Mouse (Mus musculus) thymus, adult 2 months (tissue): ENCODE results near the gene Cd33. TPM values are rescaled to one million over a fixed set of nuclear protein-coding genes. Genes with fewer than 3 reads are reported as not detected.

Source experiments
- DNase-seq: peaks from one replicate; pipeline ENCODE4 v3.0.0; 2021
- H3K27ac ChIP-seq: fragments of 200-500 bp; 2 replicates; pipeline ENCODE4 v1.5.1; 2012; ENCODE audit warnings: low read length, control low read depth; ENCODE audit not compliant: control insufficient read depth, insufficient read depth
- H3K27me3 ChIP-seq: fragments of 200-500 bp; 2 replicates; pipeline ENCODE4 v1.6.1; 2012; ENCODE audit warnings: mild to moderate bottlenecking, low read length, moderate library complexity, mixed read lengths; ENCODE audit not compliant: control insufficient read depth, insufficient read depth
- H3K36me3 ChIP-seq: fragments of 200-500 bp; 2 replicates; pipeline ENCODE4 v1.6.1; 2012; ENCODE audit warnings: mild to moderate bottlenecking, low read length, moderate library complexity; ENCODE audit not compliant: control insufficient read depth, insufficient read depth
- H3K4me1 ChIP-seq: fragments of 200-500 bp; replicated peaks from 2 replicates; pipeline ENCODE4 v1.6.1; 2012; ENCODE audit warnings: low read length; ENCODE audit not compliant: control insufficient read depth, insufficient read depth
- H3K4me3 ChIP-seq: fragments of 200-500 bp; 2 replicates; pipeline ENCODE4 v1.5.1; 2012; ENCODE audit warnings: mild to moderate bottlenecking, low read length, control low read depth, moderate library complexity; ENCODE audit not compliant: control insufficient read depth, insufficient read depth
- CTCF ChIP-seq: fragments of 200-500 bp; IDR thresholded peaks from 2 replicates; pipeline ENCODE4 v1.5.1; 2012; ENCODE audit warnings: mild to moderate bottlenecking, control low read depth, low read length, moderate library complexity, borderline replicate concordance; ENCODE audit not compliant: control insufficient read depth, poor library complexity, insufficient read depth; ENCODE audit errors: extremely low read depth
- POLR2A ChIP-seq: fragments of 200-500 bp; IDR thresholded peaks from 2 replicates; pipeline ENCODE4 v1.6.1; 2012; ENCODE audit warnings: mild to moderate bottlenecking, low read length, control low read depth, moderate library complexity; ENCODE audit not compliant: control insufficient read depth, poor library complexity, insufficient read depth; ENCODE audit errors: extremely low read depth
- WGBS: fragments of 180-500 bp; shearing (Covaris S2); methylation state at CpG from one replicate; pipeline ENCODE4 v1.1.7; 2018; 5-methylcytosine and 5-hydroxymethylcytosine counted together
- polyA plus RNA-seq: library from polyadenylated mRNA; depleted of rRNA; stranded (reverse); fragments of >200 nt; gene quantifications from 2 replicates; pipeline ENCODE4 v1.2.3, GENCODE M21; 2012; rRNA removed

Cd33 gene
- polyA plus RNA-seq, 1 experiment = 15.8 TPM

DNA sequence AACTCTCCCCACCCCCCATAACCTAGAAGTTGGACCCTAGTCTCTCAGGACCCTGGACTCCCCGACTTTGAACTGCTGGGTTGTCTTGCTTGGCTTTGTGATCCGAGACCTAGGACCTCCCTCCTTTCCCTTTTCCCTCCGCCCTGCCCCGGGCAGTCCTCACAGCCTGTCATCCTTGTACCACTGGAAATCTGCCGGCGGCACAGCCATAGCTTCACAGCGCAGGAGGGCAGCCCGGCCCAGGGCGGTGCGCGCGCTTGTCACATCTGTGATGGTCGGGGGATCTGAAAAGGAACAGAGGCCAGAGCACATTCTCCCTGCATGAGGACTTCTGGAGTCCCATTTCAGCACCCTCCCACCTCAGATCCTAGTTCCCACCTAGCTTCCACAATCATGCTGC, 67.9 kb downstream of the Cd33 start:
- no peak overlapping the region for H3K4me3 ChIP-seq
- no peak for TF ChIP-seq CTCF
- TF ChIP-seq POLR2A = no peak
- DNase-seq = no peak
- peaks cover 4% of the 10 kb centered on the region; the same call in 1 of the 2 replicates for H3K27me3 ChIP-seq
- H3K36me3 ChIP-seq = no peaks in the 10 kb centered on the region
- H3K4me1 ChIP-seq = no peaks in the 10 kb centered on the region
- WGBS = 15% methylated on average over 13 of the region's 13 CpGs
- no peak overlapping the region for H3K27ac ChIP-seq

DNA sequence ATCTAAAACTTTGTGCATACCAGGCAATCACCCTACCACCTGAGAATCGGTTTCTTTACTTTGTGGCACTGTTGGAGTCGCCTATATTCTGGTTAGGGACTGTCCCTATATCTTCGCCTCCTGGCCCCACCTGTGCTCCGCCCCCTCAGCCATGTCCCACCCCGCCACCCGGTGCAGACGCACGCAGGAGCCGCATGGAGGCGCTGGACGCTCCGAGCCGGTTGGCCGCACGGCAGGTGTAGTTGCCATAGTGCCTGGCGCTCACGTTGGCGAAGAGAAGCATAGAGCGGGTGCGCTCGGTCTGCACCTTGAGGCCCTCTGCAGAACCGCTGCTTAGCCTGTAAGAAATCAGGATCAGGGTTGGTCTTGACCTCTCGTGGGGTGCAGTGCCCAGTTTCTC, 68.5 kb downstream of the Cd33 start:
- H3K27ac ChIP-seq = no peak overlapping the region
- no peaks in the 10 kb centered on the region for H3K4me1 ChIP-seq
- TF ChIP-seq CTCF = no peak
- no peaks in the 10 kb centered on the region for H3K36me3 ChIP-seq
- WGBS = 9% methylated on average over 23 of the region's 23 CpGs
- peaks cover 4% of the 10 kb centered on the region; the same call in 1 of the 2 replicates for H3K27me3 ChIP-seq
- H3K4me3 ChIP-seq = no peak overlapping the region
- DNase-seq = no peak

Other genes with a start within 250 kb of the Cd33 start
- 5.6 and 6.7 TPM in 2 replicates for gene Zfp715, start 231.1 kb downstream of the Cd33 start, polyA plus RNA-seq
- 1.5 and 2.0 TPM in 2 replicates for gene Siglecf, start 193.1 kb downstream of the Cd33 start, polyA plus RNA-seq
- gene Siglecg, start 136.2 kb downstream of the Cd33 start, polyA plus RNA-seq = 13.8 and 17.8 TPM in 2 replicates
- 0.04 TPM in 1 of 2 replicates, not detected in the other for gene Lim2, start 116.8 kb downstream of the Cd33 start, polyA plus RNA-seq
- gene Nkg7, start 107.4 kb downstream of the Cd33 start, polyA plus RNA-seq = 57.9 and 69.4 TPM in 2 replicates
- not detected in 2 replicates for gene Cldnd2, start 103.6 kb downstream of the Cd33 start, polyA plus RNA-seq
- gene Etfb, start 100.3 kb downstream of the Cd33 start, polyA plus RNA-seq = 61.4 and 79.7 TPM in 2 replicates
- 0.59 and 1.8 TPM in 2 replicates for gene Gm45233, start 100.3 kb downstream of the Cd33 start, polyA plus RNA-seq
- gene Vsig10l, start 81.3 kb downstream of the Cd33 start, polyA plus RNA-seq = 2.7 and 3.8 TPM in 2 replicates
- gene Iglon5, start 54.4 kb downstream of the Cd33 start, polyA plus RNA-seq = 1.1 and 1.2 TPM in 2 replicates
- gene 4931406B18Rik, start 38.5 kb downstream of the Cd33 start, polyA plus RNA-seq = 0.03 TPM in 1 of 2 replicates, not detected in the other
- gene Zfp658, start 17.8 kb upstream of the Cd33 start, polyA plus RNA-seq = 1.2 and 1.5 TPM in 2 replicates
- 2.4 and 2.7 TPM in 2 replicates for gene Zfp719, start 35.2 kb upstream of the Cd33 start, polyA plus RNA-seq
- 0.07 and 0.08 TPM in 2 replicates for gene Zfp819, start 62.7 kb upstream of the Cd33 start, polyA plus RNA-seq
- gene Ceacam18, start 90.3 kb upstream of the Cd33 start, polyA plus RNA-seq = 0.85 and 1.0 TPM in 2 replicates
- gene Siglece, start 115.7 kb upstream of the Cd33 start, polyA plus RNA-seq = 2.5 and 2.8 TPM in 2 replicates
- 15.0 and 17.0 TPM in 2 replicates for gene Ctu1, start 127.6 kb upstream of the Cd33 start, polyA plus RNA-seq
- 1.9 and 2.0 TPM in 2 replicates for gene Klk14, start 146.0 kb upstream of the Cd33 start, polyA plus RNA-seq
- 3.6 and 4.4 TPM in 2 replicates for gene Klk13, start 168.1 kb upstream of the Cd33 start, polyA plus RNA-seq
- gene Klk12, start 224.5 kb upstream of the Cd33 start, polyA plus RNA-seq = 0.33 and 0.85 TPM in 2 replicates
- gene Klk11, start 230.2 kb upstream of the Cd33 start, polyA plus RNA-seq = 0.32 and 0.81 TPM in 2 replicates
- gene Klk10, start 236.6 kb upstream of the Cd33 start, polyA plus RNA-seq = 1.7 and 3.3 TPM in 2 replicates
- 0.17 and 0.51 TPM in 2 replicates for gene Klk9, start 247.5 kb upstream of the Cd33 start, polyA plus RNA-seq